Mouse (Mus musculus): ENCODE results near the gene Fas.

- TF ChIP-seq POLR2A (IDR thresholded peaks at IDR 0.05; ENCODE audit: insufficient read depth, low read length) (no peak), CTCF (IDR thresholded peaks at IDR 0.05; ENCODE audit: low read depth, low read length) (no peak), EP300 (IDR thresholded peaks at IDR 0.05; ENCODE audit: insufficient read depth, low read depth, low read length) (no peak)
These were observed 5.6 kb upstream of the Fas start for GRCm38 (mm10) chr19:34284826-34285225.
